24 mouse cellular contexts compared by ENCODE assay signal in the genomic region with DNA sequence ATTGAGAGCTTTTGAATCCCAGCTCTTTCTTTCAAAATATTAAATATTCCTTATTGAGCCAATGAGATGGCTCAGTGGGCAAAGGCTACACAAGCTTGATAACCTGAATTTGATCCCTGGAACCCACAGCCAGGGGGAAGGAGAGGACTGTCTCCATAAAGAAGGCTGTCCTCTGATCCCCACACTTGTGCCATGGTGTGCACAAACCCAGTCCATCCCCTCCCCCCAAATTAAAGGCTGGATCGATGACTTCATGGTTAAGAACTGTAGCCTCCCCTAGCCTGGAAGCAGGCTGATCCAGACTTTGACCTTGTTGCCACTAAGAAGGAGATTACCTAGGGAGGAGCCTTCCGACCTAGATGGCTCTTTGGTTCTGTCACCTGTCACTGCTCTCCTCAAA. TPM values are rescaled to one million over a fixed set of nuclear protein-coding genes. Genes with fewer than 3 reads are reported as not detected.
DNase-seq lines count a peak whose midpoint lies in the region; ATAC-seq and TF ChIP-seq lines count a peak whose summit lies in the region.
"Had no signal": no experiment of that assay in that cellular context is flagged by ENCODE, and none has a peak within 500 bp of the region (broad histone marks: within the 10 kb centered on the region; RNA-seq: fewer than 3 reads in every experiment).

No protein-coding gene starts in this region.

- TF ChIP-seq POLR2A in testis, adult 2 months (IDR thresholded peaks at IDR 0.05; ENCODE audit: control insufficient read depth, low read depth, low read length): no peak

- H3K9ac ChIP-seq in intestine, embryonic 16.5 days (ENCODE audit: low read depth, low read length): no peak overlapping the region
- no peak overlapping the region for H3K9ac ChIP-seq in intestine, embryonic 15.5 days
- H3K9ac ChIP-seq: heart, embryonic 13.5 days; hindbrain, embryonic 13.5 days had no signal

- H3K9me3 ChIP-seq in intestine, embryonic 16.5 days (ENCODE audit: control insufficient read depth, low read length): no peaks in the 10 kb centered on the region
- peaks cover 3% of the 10 kb centered on the region; the same call in 1 of the 2 replicates for H3K9me3 ChIP-seq in intestine, embryonic 15.5 days
- H3K9me3 ChIP-seq: hindbrain, embryonic 13.5 days had no signal

- no peaks in the 10 kb centered on the region for H3K36me3 ChIP-seq in intestine, embryonic 16.5 days (ENCODE audit: control insufficient read depth, insufficient read depth, low read length)
- no peaks in the 10 kb centered on the region for H3K36me3 ChIP-seq in intestine, embryonic 15.5 days
- H3K36me3 ChIP-seq in testis, adult 2 months (ENCODE audit: control insufficient read depth, insufficient read depth, low read length): no peaks in the 10 kb centered on the region
- H3K36me3 ChIP-seq: forebrain, embryonic 10.5 days; heart, embryonic 13.5 days; hindbrain, embryonic 10.5 days; hindbrain, embryonic 13.5 days had no signal

- no peak overlapping the region for H3K27ac ChIP-seq in intestine, embryonic 16.5 days (ENCODE audit: low read length)
- no peak overlapping the region for H3K27ac ChIP-seq in intestine, embryonic 15.5 days
- H3K27ac ChIP-seq in testis, adult 2 months (ENCODE audit: control insufficient read depth, insufficient read depth, low read depth, low read length): peak overlapping the region; percentile 56; the same call in 1 of the 2 replicates
- H3K27ac ChIP-seq: forebrain, embryonic 10.5 days; heart, embryonic 13.5 days; hindbrain, embryonic 10.5 days; hindbrain, embryonic 13.5 days had no signal

- H3K27me3 ChIP-seq in intestine, embryonic 16.5 days (replicated peaks; ENCODE audit: control insufficient read depth, insufficient read depth, low read length): no peaks in the 10 kb centered on the region
- H3K27me3 ChIP-seq in intestine, embryonic 15.5 days (replicated peaks): no peaks in the 10 kb centered on the region
- H3K27me3 ChIP-seq in testis, adult 2 months (ENCODE audit: control insufficient read depth, insufficient read depth, low read length): no peaks in the 10 kb centered on the region
- H3K27me3 ChIP-seq: CH12.LX; heart, embryonic 13.5 days; hindbrain, embryonic 13.5 days had no signal

- ATAC-seq in intestine, embryonic 16.5 days: peak; percentile 40; the same call in 1 of the 2 replicates
- no peak for ATAC-seq in intestine, embryonic 15.5 days
- ATAC-seq: activated CD4-positive, CD25-positive, alpha-beta regulatory T cell, adult 4 months; forebrain, embryonic 14.5 days; hindbrain, embryonic 16.5 days had no signal

- 61% methylated on average over 2 of the region's 2 CpGs for whole genome bisulfite sequencing in intestine, embryonic 16.5 days
- 54% methylated on average over 2 of the region's 2 CpGs for WGBS in intestine, embryonic 15.5 days

- peak; percentile 79 for DNase-seq in heart, adult 11 months
- DNase-seq in heart, adult 9 months (ENCODE audit: low spot score in 2 of 2): no peak
- DNase-seq in testis, postnatal 14 days (ENCODE audit: low spot score): no peak
- no peak for DNase-seq in kidney, postnatal 4 days
- DNase-seq: adrenal gland, postnatal 25 days; B cell, adult 2 months; cerebellum, adult 11-12 months; cerebellum, adult 9-10 months; cerebellum, postnatal 14 days; gastrocnemius, postnatal 25 days; heart, postnatal 36 days; kidney, adult 11 months had no signal

- no peak for TF ChIP-seq CTCF in testis, adult 2 months (IDR thresholded peaks at IDR 0.05; ENCODE audit: control insufficient read depth, insufficient read depth, insufficient replicate concordance, low read depth, low read length)

- H3K4me3 ChIP-seq in intestine, embryonic 16.5 days (ENCODE audit: low read length): no peak overlapping the region
- no peak overlapping the region for H3K4me3 ChIP-seq in intestine, embryonic 15.5 days (replicated peaks)
- no peak overlapping the region for H3K4me3 ChIP-seq in testis, adult 2 months (ENCODE audit: control insufficient read depth, low read depth, low read length)
- H3K4me3 ChIP-seq: forebrain, embryonic 10.5 days; heart, embryonic 13.5 days; hindbrain, embryonic 10.5 days; hindbrain, embryonic 13.5 days had no signal

- no peaks in the 10 kb centered on the region for H3K4me1 ChIP-seq in intestine, embryonic 16.5 days (ENCODE audit: control insufficient read depth, insufficient read depth, low read length)
- H3K4me1 ChIP-seq in intestine, embryonic 15.5 days (replicated peaks): no peaks in the 10 kb centered on the region
- no peaks in the 10 kb centered on the region; the same call in 1 of the 2 replicates for H3K4me1 ChIP-seq in testis, adult 2 months (ENCODE audit: control insufficient read depth, insufficient read depth, low read length)
- H3K4me1 ChIP-seq: heart, embryonic 13.5 days; hindbrain, embryonic 10.5 days; hindbrain, embryonic 13.5 days had no signal

- H3K4me2 ChIP-seq in intestine, embryonic 16.5 days (ENCODE audit: low read depth, low read length): no peak overlapping the region
- no peak overlapping the region for H3K4me2 ChIP-seq in intestine, embryonic 15.5 days (replicated peaks)
- H3K4me2 ChIP-seq: heart, embryonic 13.5 days; hindbrain, embryonic 13.5 days had no signal

RNA-seq across cellular contexts. Expression of a gene that starts 11.3 kb away (rescaled TPM):
- 0.09 and 0.22 TPM in 2 replicates for polyA plus RNA-seq in intestine, embryonic 16.5 days (2015; fragmentation: Nextera tagmentation; extraction: Ambion mirVana)
- polyA plus RNA-seq in intestine, embryonic 15.5 days (2015; fragmentation: Nextera tagmentation; extraction: Ambion mirVana): 0.10 and 0.19 TPM in 2 replicates
- 0.22 and 0.37 TPM in 2 replicates for polyA plus RNA-seq in testis, adult 2 months (2012; rRNA removed)
- polyA plus RNA-seq: embryonic facial prominence, embryonic 11.5 days; hindbrain, embryonic 10.5 days had no signal

RNA-seq across cellular contexts. Expression of a gene that starts 28.2 kb away (rescaled TPM):
- 452 and 553 TPM in 2 replicates for polyA plus RNA-seq in intestine, embryonic 16.5 days (2015; fragmentation: Nextera tagmentation; extraction: Ambion mirVana)
- polyA plus RNA-seq in intestine, embryonic 15.5 days (2015; fragmentation: Nextera tagmentation; extraction: Ambion mirVana): 417 and 432 TPM in 2 replicates
- polyA plus RNA-seq in testis, adult 2 months (2012; rRNA removed): 60.9 and 71.6 TPM in 2 replicates
